Mouse (Mus musculus) small intestine, adult 2 months (tissue): Measurements from ENCODE around the gene Cdc34. TPM values are rescaled to one million over a fixed set of nuclear protein-coding genes. Genes with fewer than 3 reads are reported as not detected.
A peak's percentile ranks its signal among the peaks of the same experiment; 100 is the strongest.

Source experiments
- H3K27ac ChIP-seq: fragments of 200-500 bp; 2 replicates; pipeline ENCODE4 v1.5.1; 2012; ENCODE audit warnings: low read depth, low read length, control low read depth, inconsistent platforms; ENCODE audit not compliant: insufficient read depth
- H3K27me3 ChIP-seq: fragments of 200-500 bp; 2 replicates; pipeline ENCODE4 v1.6.1; 2012; ENCODE audit warnings: mild to moderate bottlenecking, moderate library complexity, low read length, inconsistent platforms; ENCODE audit not compliant: control insufficient read depth, insufficient read depth
- H3K36me3 ChIP-seq: fragments of 200-500 bp; 2 replicates; pipeline ENCODE4 v1.6.1; 2012; ENCODE audit warnings: mild to moderate bottlenecking, low read length, control low read depth, inconsistent platforms; ENCODE audit not compliant: control insufficient read depth, insufficient read depth
- H3K4me1 ChIP-seq: fragments of 200-500 bp; 2 replicates; pipeline ENCODE4 v1.6.1; 2012; ENCODE audit warnings: low read length, inconsistent platforms, mixed read lengths; ENCODE audit not compliant: control insufficient read depth, insufficient read depth, insufficient read length
- H3K4me3 ChIP-seq: fragments of 200-500 bp; 2 replicates; pipeline ENCODE4 v1.5.1; 2012; ENCODE audit warnings: low read depth, mild to moderate bottlenecking, control low read depth, inconsistent platforms, low read length, moderate library complexity
- CTCF ChIP-seq: fragments of 200-500 bp; IDR thresholded peaks from 2 replicates; pipeline ENCODE4 v1.5.1; 2012; ENCODE audit warnings: low read depth, mild to moderate bottlenecking, control low read depth, inconsistent platforms, low read length, moderate library complexity, mixed read lengths; ENCODE audit not compliant: insufficient replicate concordance, insufficient read length; ENCODE audit errors: extremely low read depth
- POLR2A ChIP-seq: fragments of 200-500 bp; IDR thresholded peaks from 2 replicates; pipeline ENCODE4 v1.6.1; 2012; ENCODE audit warnings: low read depth, mild to moderate bottlenecking, control low read depth, inconsistent platforms, low read length, moderate library complexity
- WGBS: fragments of 180-500 bp; shearing (Covaris S2); methylation state at CpG from one replicate; pipeline ENCODE4 v1.1.7; 2018; 5-methylcytosine and 5-hydroxymethylcytosine counted together
- polyA plus RNA-seq: library from polyadenylated mRNA; depleted of rRNA; stranded (reverse); fragments of >200 nt; gene quantifications from 2 replicates; pipeline ENCODE4 v1.2.3, GENCODE M21; 2012; rRNA removed

Gene Cdc34
- polyA plus RNA-seq: 101 and 163 TPM in 2 replicates

- under 1% methylated on average over 82 of the region's 84 CpGs for WGBS
- peaks cover 16% of the 10 kb centered on the region for H3K36me3 ChIP-seq
- peak within 1 kb of the TSS; percentile 71 for H3K27ac ChIP-seq
These were observed at the start of gene Cdc34 for GRCm38 (mm10) chr10:79681591-79682245. Cdc34 (plus strand) TSS chr10:79682195.

GRCm38 (mm10) chr10:79633006-79633777 is 48.8 kb upstream of the Cdc34 start:
- Histone ChIP-seq H3K4me3 (no peak overlapping the region), H3K4me1 (no peaks in the 10 kb centered on the region), H3K27me3 (peaks cover 14% of the 10 kb centered on the region), H3K36me3 (no peaks in the 10 kb centered on the region), H3K27ac (no peak overlapping the region)
- 75% methylated on average over 17 of the region's 17 CpGs for WGBS
- no peak for TF ChIP-seq POLR2A
- TF ChIP-seq CTCF: no peak

More at GRCm38 (mm10) chr10:79681591-79682245, at the start of gene Cdc34:
- Histone ChIP-seq H3K4me3 (peak within 1 kb of the TSS; percentile 99), H3K27me3 (no peaks in the 10 kb centered on the region), H3K4me1 (peaks cover 21% of the 10 kb centered on the region)
- 0 out of 2 replicates have a peak, but pooled peaks have one; percentile 8 for TF ChIP-seq CTCF
- peak; percentile 95 for TF ChIP-seq POLR2A

- TF ChIP-seq CTCF (no peak), POLR2A (no peak)
- Histone ChIP-seq H3K36me3 (no peaks in the 10 kb centered on the region), H3K27ac (no peak overlapping the region), H3K4me3 (no peak overlapping the region), H3K27me3 (peaks cover 30% of the 10 kb centered on the region), H3K4me1 (no peaks in the 10 kb centered on the region)
- 79% methylated on average over 8 of the region's 8 CpGs for WGBS
These were observed 45.7 kb upstream of the Cdc34 start for GRCm38 (mm10) chr10:79636287-79636686.

GRCm38 (mm10) chr10:79637128-79638110 is 44.6 kb upstream of the Cdc34 start, which contains the start of gene Shc2:
Shc2 (minus strand) TSS chr10:79637918.
- no peaks in the 10 kb centered on the region for H3K36me3 ChIP-seq
- peak within 1 kb of the TSS; percentile 55 for H3K4me3 ChIP-seq
- peaks cover 30% of the 10 kb centered on the region for H3K27me3 ChIP-seq
- WGBS: 2% methylated on average over 116 of the region's 116 CpGs
- no peak for TF ChIP-seq CTCF
- TF ChIP-seq POLR2A: no peak
- H3K27ac ChIP-seq: no peak within 1 kb of the TSS
- H3K4me1 ChIP-seq: no peaks in the 10 kb centered on the region

- WGBS: 8% methylated on average over 23 of the region's 23 CpGs
- Histone ChIP-seq H3K4me3 (peak overlapping the region; percentile 17; the same call in 1 of the 2 replicates), H3K27ac (no peak overlapping the region), H3K4me1 (no peaks in the 10 kb centered on the region), H3K27me3 (peaks cover 30% of the 10 kb centered on the region), H3K36me3 (no peaks in the 10 kb centered on the region)
- no peak for TF ChIP-seq CTCF
- TF ChIP-seq POLR2A: no peak; the same call in 1 of the 2 replicates
These were observed 43.4 kb upstream of the Cdc34 start for GRCm38 (mm10) chr10:79638486-79639204.

GRCm38 (mm10) chr10:79645711-79646110 is 36.3 kb upstream of the Cdc34 start, which contains the start of gene Odf3l2:
Odf3l2 (minus strand) TSS chr10:79645738.
- H3K27ac ChIP-seq: no peak within 1 kb of the TSS
- 70% methylated on average over 8 of the region's 8 CpGs for WGBS
- H3K4me3 ChIP-seq: no peak within 1 kb of the TSS
- H3K27me3 ChIP-seq: no peaks in the 10 kb centered on the region
- H3K4me1 ChIP-seq: no peaks in the 10 kb centered on the region
- no peaks in the 10 kb centered on the region for H3K36me3 ChIP-seq
- no peak for TF ChIP-seq POLR2A
- TF ChIP-seq CTCF: no peak
